Mouse (Mus musculus): ENCODE data around the gene Ccz1. TPM values are rescaled to one million over a fixed set of nuclear protein-coding genes. Genes with fewer than 3 reads are reported as not detected.

Gene Ccz1
- 78.6 and 79.1 TPM in 2 replicates for polyA plus RNA-seq (2012; ENCODE audit: low replicate concordance)

DNA sequence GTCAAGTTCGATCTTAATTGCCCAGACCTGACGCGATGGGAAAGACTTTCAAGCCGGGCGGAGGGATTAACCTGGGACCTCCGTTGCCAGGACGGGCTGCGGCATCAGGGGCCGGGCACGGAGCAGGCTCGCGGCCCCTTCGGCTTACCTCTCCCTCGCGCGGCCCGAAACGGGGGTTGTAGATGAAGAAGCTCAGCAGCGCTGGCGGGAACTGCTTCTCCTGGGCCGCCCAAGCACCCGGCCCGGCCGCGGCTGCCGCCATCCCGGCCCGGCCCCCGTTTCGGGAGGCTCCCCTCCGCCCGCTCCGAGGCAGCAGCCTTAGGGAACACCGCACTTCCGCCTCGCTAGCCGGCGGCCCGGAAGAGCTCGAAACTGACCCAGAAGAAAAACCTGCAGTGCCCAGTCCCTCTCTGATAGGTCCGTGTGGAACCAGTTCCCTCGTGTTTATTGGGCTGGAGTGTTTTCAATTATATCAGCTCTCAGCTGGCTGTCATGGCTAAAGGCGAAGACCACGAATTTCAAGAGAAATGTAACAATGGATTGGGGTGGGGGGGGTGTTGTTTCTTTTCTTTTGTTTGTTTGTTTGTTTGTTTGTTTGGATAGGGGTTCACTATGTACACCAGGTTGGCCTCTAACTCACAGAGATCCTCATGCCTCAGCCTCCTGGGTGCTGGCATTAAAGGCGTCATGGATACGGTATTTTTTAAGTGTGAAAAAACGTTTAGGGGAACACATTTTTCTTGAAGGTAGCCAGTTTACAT is at the start of gene Ccz1:
Gene Ccz1 (minus strand): TSS at position 327 of the 761 bp plus-strand sequence.

DNA sequence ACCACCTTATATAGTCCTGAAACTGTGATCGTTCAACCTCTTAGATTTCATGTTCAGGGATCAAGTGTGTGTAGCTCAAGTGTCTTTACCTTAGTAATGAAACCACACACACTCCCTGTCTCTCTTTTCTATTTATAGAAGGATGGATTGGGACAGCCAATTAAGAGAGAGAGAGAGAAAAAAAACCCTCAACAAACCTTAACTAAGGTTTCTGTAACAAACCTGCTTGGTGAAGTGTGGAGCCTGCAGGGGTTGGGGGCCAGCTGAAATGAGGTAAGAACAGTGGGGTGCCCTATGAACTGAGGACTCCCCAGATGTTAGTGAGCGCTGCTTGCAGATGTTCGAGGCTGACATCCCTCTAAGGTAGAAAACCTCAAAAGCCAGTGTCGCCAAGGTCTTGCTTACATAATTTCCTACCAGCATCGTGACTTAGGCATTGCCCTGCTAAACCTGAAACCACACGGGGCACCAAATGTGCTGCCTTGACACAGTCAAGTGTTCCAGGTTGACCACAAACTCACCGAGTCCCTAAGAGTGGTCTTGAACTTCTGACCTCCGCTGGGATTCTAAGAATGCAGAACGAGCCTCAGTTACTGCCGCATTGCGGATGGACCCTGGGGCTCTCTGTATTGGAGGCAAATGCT is 12.1 kb upstream of the Ccz1 start, which contains the start of gene Ocm:
Gene Ocm (minus strand): TSS at position 51 of the 644 bp plus-strand sequence.

Other genes with a start within 250 kb of the Ccz1 start
- 31.7 and 35.8 TPM in 2 replicates for gene Eif2ak1, start 197.1 kb downstream of the Ccz1 start, polyA plus RNA-seq (2012; ENCODE audit: low replicate concordance)
- 0.27 TPM in 1 of 2 replicates, not detected in the other for gene Ankrd61, start 117.2 kb downstream of the Ccz1 start, polyA plus RNA-seq (2012; ENCODE audit: low replicate concordance)
- 20.7 and 73.7 TPM in 2 replicates for gene Aimp2, start 105.0 kb downstream of the Ccz1 start, polyA plus RNA-seq (2012; ENCODE audit: low replicate concordance)
- 0.57 and 1.4 TPM in 2 replicates for gene Pms2, start 104.9 kb downstream of the Ccz1 start, polyA plus RNA-seq (2012; ENCODE audit: low replicate concordance)
- not detected in 2 replicates for gene Gm42421, start 86.7 kb downstream of the Ccz1 start, polyA plus RNA-seq (2012; ENCODE audit: low replicate concordance)
- not detected in 2 replicates for gene Rsph10b, start 81.8 kb downstream of the Ccz1 start, polyA plus RNA-seq (2012; ENCODE audit: low replicate concordance)
- gene Ocm, start 11.8 kb upstream of the Ccz1 start, polyA plus RNA-seq (2012; ENCODE audit: low replicate concordance): not detected in 2 replicates
- gene Lmtk2, start 85.6 kb upstream of the Ccz1 start, polyA plus RNA-seq (2012; ENCODE audit: low replicate concordance): 11.0 and 19.8 TPM in 2 replicates
- 2.5 and 3.1 TPM in 2 replicates for gene Bhlha15, start 175.4 kb upstream of the Ccz1 start, polyA plus RNA-seq (2012; ENCODE audit: low replicate concordance)
- gene Tecpr1, start 208.7 kb upstream of the Ccz1 start, polyA plus RNA-seq (2012; ENCODE audit: low replicate concordance): 7.9 and 11.8 TPM in 2 replicates
- gene Bri3, start 229.6 kb upstream of the Ccz1 start, polyA plus RNA-seq (2012; ENCODE audit: low replicate concordance): 30.4 and 133 TPM in 2 replicates